Mouse (Mus musculus) neutrophil, adult 65 days (primary cell): ENCODE results near the gene Gm10999. TPM values are rescaled to one million over a fixed set of nuclear protein-coding genes. Genes with fewer than 3 reads are reported as not detected.

ENCODE experiments used
- total RNA-seq: library from RNA; stranded (reverse); gene quantifications from 2 replicates; pipeline ENCODE4 v1.2.4, GENCODE M21; 2023

Gm10999 gene
- not detected in 2 replicates for total RNA-seq

DNA sequence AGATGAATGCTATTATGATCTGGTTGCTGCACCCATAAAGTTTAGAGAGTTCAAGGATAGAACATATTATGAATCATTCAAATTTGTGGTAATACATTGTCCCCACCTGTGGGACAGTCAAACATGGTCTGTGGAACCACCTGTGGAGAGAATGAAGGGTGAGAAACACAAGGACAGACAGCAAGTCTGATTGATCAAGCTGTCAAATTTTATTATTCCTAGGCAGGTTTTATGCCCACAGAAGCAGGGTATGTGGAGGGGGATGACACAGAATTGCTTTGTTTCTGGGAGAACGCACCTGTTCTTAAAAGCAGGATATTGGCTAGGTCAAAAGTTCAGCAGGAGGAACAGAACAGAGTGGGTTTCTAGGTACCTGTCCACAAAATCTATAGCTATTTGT, at the start of gene Gm10999:
TSS of gene Gm10999 (minus strand) at position 101 of the 400 bp plus-strand sequence.

Other genes starting within 250 kb of the Gm10999 start
- not detected in 2 replicates for gene Ccdc7a, start 66.1 kb downstream of the Gm10999 start, total RNA-seq
- not detected in 2 replicates for gene Ccdc7b, start 64.5 kb downstream of the Gm10999 start, total RNA-seq
- 3.1 and 3.3 TPM in 2 replicates for gene 2610044O15Rik8, start 102.7 kb upstream of the Gm10999 start, total RNA-seq